ENCODE assay signal across 16 mouse cellular contexts in genomic region chr1:80868805-80869204, GRCm38 (mm10).
"Had no signal": no experiment of that assay in that cellular context is flagged by ENCODE, and none has a peak within 500 bp of the region (broad histone marks: within the 10 kb centered on the region; RNA-seq: fewer than 3 reads in every experiment).

No protein-coding gene starts in this region.

- H3K4me1 ChIP-seq: limb, embryonic 15.5 days; lung, embryonic 15.5 days; midbrain, embryonic 12.5 days; midbrain, embryonic 15.5 days; neural tube, embryonic 13.5 days; stomach, embryonic 15.5 days had no signal

- H3K4me2 ChIP-seq: limb, embryonic 15.5 days; liver, embryonic 11.5 days; lung, embryonic 15.5 days; midbrain, embryonic 12.5 days; midbrain, embryonic 15.5 days; neural tube, embryonic 13.5 days; stomach, embryonic 15.5 days had no signal

- DNase-seq: kidney, adult 2 months; kidney, postnatal 25 days; layer of hippocampus, adult 9-11 months; liver, postnatal 0 days; retina, postnatal 1 day; right cerebral cortex, postnatal 25 days; spleen, adult 18-20 months; thymus, postnatal 25 days had no signal

- H3K27me3 ChIP-seq: limb, embryonic 15.5 days; lung, embryonic 15.5 days; midbrain, embryonic 12.5 days; midbrain, embryonic 15.5 days; neural tube, embryonic 13.5 days; stomach, embryonic 15.5 days had no signal

- H3K36me3 ChIP-seq: limb, embryonic 15.5 days; lung, embryonic 15.5 days; midbrain, embryonic 12.5 days; midbrain, embryonic 15.5 days; neural tube, embryonic 13.5 days; stomach, embryonic 15.5 days had no signal

- H3K4me3 ChIP-seq: layer of hippocampus, adult 2 months; limb, embryonic 15.5 days; lung, embryonic 15.5 days; midbrain, embryonic 12.5 days; midbrain, embryonic 15.5 days; neural tube, embryonic 13.5 days; stomach, embryonic 15.5 days had no signal
